27 mouse cellular contexts compared by ENCODE assay signal in genomic region chr10:105195377-105195776, GRCm38 (mm10).
"Had no signal": no experiment of that assay in that cellular context is flagged by ENCODE, and none has a peak within 500 bp of the region (broad histone marks: within the 10 kb centered on the region; RNA-seq: fewer than 3 reads in every experiment).

No protein-coding gene starts in this region.

- H3K4me3 ChIP-seq: embryonic facial prominence, embryonic 10.5 days; embryonic facial prominence, embryonic 12.5 days; embryonic facial prominence, embryonic 13.5 days; embryonic facial prominence, embryonic 15.5 days; erythroblast, embryonic 14.5 days; forebrain, embryonic 10.5 days; forebrain, embryonic 12.5 days; forebrain, embryonic 13.5 days; forebrain, embryonic 15.5 days; gastrocnemius, adult 2 months; heart, adult 2 months had no signal

- H3K4me2 ChIP-seq: embryonic facial prominence, embryonic 12.5 days; embryonic facial prominence, embryonic 13.5 days; embryonic facial prominence, embryonic 15.5 days; forebrain, embryonic 12.5 days; forebrain, embryonic 13.5 days; forebrain, embryonic 15.5 days had no signal

- H3K9ac ChIP-seq: embryonic facial prominence, embryonic 12.5 days; embryonic facial prominence, embryonic 13.5 days; embryonic facial prominence, embryonic 15.5 days; forebrain, embryonic 12.5 days; forebrain, embryonic 13.5 days; forebrain, embryonic 15.5 days; forebrain, postnatal 0 days had no signal

- H3K27me3 ChIP-seq: embryonic facial prominence, embryonic 12.5 days; embryonic facial prominence, embryonic 13.5 days; embryonic facial prominence, embryonic 15.5 days; forebrain, embryonic 12.5 days; forebrain, embryonic 13.5 days; forebrain, embryonic 15.5 days had no signal

- H3K27ac ChIP-seq: embryonic facial prominence, embryonic 10.5 days; embryonic facial prominence, embryonic 12.5 days; embryonic facial prominence, embryonic 13.5 days; embryonic facial prominence, embryonic 15.5 days; forebrain, embryonic 10.5 days; forebrain, embryonic 12.5 days; forebrain, embryonic 13.5 days; forebrain, embryonic 15.5 days; gastrocnemius, adult 2 months; heart, adult 2 months had no signal

- DNase-seq: cerebellum, adult 9-10 months; cerebellum, adult 9-11 months; cerebellum, postnatal 10 days; cerebellum, postnatal 14 days; cerebellum, postnatal 25 days; cerebellum, postnatal 36 days; embryo, embryonic 11 days; forebrain, postnatal 0 days; gastrocnemius, adult 2 months; gastrocnemius, postnatal 10 days; gastrocnemius, postnatal 14 days; gastrocnemius, postnatal 25 days; gastrocnemius, postnatal 36 days; heart, adult 11 months; heart, adult 18-20 months; heart, adult 2 months had no signal

- ATAC-seq: forebrain, embryonic 13.5 days; forebrain, embryonic 14.5 days; forebrain, embryonic 15.5 days; forebrain, embryonic 16.5 days; forebrain, postnatal 0 days had no signal

- H3K9me3 ChIP-seq: embryonic facial prominence, embryonic 10.5 days; embryonic facial prominence, embryonic 12.5 days; embryonic facial prominence, embryonic 13.5 days; embryonic facial prominence, embryonic 15.5 days; forebrain, embryonic 10.5 days; forebrain, embryonic 12.5 days; forebrain, embryonic 13.5 days; forebrain, embryonic 15.5 days had no signal

- H3K4me1 ChIP-seq: embryonic facial prominence, embryonic 10.5 days; embryonic facial prominence, embryonic 12.5 days; embryonic facial prominence, embryonic 13.5 days; embryonic facial prominence, embryonic 15.5 days had no signal

- H3K36me3 ChIP-seq: embryonic facial prominence, embryonic 10.5 days; embryonic facial prominence, embryonic 12.5 days; embryonic facial prominence, embryonic 13.5 days; embryonic facial prominence, embryonic 15.5 days; forebrain, embryonic 10.5 days; forebrain, embryonic 12.5 days; forebrain, embryonic 15.5 days had no signal
